Mouse (Mus musculus) T-helper 2 cell (primary cell): ENCODE data around the gene Vtn.

Experiments
- in situ Hi-C: fragments of 300-600 bp; cut with MboI, MseI; formaldehyde crosslinking; loops from one replicate; pipeline ENCODE4 v1.15.1; 2025; ENCODE audit warnings: high pct_unique_total_duplicates

Vtn gene

DNA sequence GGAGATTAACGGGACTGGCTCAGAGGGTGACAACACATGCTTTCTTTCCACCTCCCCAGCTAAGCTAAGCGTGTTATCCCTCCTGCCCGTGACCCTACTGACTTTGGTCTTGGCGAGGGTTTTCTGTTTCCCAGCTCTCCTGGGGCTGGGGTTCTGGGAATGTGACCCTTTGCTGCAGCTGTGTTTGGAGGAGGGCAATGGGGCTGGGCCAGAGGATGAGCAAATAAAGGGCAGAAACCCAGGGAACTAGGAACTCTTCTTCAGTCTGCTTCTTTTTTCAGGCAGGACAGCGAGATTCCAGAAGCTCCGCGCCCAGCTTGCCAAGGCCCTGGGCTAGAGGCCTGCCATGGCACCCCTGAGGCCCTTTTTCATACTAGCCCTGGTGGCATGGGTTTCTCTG is at the start of gene Vtn:
Gene Vtn, plus strand, starts transcription at position 88 of the 400 bp plus-strand sequence.
- in situ Hi-C loops, result no loop called here

DNA sequence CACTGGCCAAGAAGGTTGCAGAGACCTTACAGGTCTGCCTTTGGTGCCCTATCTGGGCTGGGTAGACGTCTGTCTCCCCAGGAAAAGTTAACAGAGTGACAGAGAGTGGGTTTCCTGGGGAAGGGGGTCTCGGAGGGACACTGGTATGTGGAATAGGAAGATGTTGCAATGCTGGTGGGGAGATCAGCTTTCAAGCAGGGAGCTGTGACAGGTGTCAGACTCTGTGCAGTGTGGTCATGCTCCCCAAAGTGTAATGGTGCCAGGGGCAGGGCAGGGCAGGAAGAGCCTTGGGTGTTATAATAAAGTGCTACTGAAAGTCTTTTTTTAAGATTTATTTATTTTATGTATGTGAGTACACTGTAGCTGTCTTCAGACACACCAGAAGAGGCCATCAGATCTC is 48.6 kb upstream of the Vtn start:
- in situ Hi-C loops, result no loop called here

DNA sequence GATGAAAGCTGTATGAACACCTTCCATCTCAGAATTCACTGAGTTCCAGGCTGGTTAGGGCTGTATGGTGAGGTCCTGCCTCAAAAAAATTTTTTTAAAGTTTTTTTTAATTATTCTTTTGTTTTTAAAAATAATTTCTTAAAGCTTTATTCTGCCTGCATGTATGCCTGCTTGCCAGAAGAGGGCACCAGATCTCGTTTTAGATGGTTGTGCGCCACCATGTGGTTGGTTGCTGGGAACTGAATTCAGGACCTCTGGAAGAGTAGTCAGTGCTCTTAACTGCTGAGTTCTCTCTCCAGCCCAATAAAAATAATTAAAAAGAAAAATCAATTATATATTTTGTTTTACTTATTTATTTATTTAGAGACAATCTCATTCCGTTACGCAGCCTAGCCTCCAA is 45.2 kb upstream of the Vtn start:
- in situ Hi-C loops, result no loop called here

DNA sequence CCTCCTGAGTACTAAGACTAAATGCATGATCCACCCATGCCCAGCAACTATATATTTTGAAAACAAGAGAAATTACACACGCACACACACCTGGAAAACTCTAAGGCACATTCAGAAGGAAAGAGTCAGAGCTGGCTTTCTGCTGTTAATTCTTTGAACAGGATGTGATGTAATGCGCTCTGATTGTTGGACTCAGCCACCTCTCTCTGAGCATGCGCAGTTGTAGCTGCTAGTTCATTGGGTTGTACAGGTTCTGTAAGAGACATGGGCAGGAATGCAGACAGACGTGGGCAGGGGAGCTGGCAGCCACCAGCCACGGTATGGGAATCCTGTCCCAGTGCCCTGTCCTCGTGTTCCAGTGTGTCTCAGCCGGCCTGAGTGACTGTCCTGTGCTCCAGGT is 44.6 kb upstream of the Vtn start:
- in situ Hi-C loops, result no loop called here

DNA sequence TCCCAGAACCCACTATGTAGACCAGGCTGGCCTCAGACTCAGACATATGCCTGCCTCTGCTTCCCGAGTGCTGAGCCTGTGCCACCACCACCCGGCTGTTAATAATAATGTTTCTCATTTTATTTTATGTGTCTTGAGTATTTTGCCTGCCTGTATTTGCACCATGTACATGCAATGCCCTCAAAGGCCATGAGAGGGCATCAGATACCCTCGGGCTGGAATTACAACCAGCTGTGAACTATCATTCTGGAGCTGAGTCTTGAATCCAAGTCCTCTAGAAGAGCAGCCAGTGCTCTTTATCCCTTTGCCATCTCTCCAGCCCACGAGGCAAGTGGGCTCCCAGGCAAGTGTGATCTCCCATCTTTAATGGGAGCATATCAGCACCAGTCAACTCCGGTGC is 43.6 kb upstream of the Vtn start:
- in situ Hi-C loops, result no loop called here

DNA sequence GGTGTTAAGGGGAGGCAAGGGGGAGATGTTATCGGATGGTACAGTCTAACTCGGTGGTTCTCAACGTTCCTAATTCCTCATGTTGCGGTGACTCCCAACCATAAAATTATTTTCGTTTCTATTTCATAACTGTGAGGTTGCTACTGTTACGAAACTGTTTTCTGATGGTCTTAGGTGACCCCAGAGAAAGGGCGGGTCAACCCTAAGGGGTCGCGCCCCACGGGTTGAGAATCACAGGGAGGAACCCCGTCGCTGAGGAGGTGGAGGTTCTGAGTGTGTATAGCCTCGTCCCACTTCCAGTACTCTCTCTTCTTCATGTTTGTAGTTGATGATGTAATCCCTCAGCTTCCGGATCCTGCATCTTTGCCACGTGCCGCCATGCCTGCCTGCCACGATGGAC is 40.2 kb upstream of the Vtn start:
- in situ Hi-C loops, result no loop called here

DNA sequence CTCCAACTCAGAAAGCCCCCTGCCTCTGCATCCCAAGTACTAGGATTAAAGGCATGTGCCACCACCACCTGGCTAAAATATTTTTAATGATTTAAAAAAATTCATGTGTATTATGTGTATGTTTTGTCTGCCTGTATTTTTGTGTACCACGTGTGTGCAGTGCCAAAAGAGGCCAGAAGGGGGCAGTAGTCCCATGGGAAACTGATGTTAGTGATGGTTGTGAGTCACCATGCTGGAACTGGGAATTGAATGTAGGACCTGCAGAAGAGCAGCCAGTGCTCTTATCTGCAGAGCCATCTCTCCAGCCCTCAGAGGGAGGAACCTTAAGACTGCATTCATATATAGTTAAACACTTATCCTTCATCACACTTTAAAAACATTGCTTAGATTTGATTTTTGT is 37.0 kb upstream of the Vtn start:
- in situ Hi-C loops, result no loop called here

DNA sequence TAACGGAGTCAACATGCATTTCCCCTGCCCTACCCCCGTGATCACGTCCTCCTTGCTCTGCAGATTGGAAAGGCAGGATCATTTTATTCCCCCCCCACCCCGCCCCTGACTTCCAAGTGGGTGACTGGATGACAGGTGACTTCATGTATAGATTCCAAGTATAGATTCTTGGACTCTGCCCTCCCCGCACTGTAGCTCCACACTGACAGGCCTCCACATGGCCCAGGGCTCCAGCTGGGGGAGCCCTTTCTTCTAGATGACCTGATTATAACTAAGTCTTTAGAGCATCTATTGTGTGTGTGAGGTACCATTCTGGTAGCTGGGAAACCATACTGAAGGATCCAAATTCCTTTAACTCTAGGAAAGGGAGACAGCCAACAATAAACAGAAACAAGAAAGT is 36.2 kb upstream of the Vtn start:
- in situ Hi-C loops, result no loop called here

DNA sequence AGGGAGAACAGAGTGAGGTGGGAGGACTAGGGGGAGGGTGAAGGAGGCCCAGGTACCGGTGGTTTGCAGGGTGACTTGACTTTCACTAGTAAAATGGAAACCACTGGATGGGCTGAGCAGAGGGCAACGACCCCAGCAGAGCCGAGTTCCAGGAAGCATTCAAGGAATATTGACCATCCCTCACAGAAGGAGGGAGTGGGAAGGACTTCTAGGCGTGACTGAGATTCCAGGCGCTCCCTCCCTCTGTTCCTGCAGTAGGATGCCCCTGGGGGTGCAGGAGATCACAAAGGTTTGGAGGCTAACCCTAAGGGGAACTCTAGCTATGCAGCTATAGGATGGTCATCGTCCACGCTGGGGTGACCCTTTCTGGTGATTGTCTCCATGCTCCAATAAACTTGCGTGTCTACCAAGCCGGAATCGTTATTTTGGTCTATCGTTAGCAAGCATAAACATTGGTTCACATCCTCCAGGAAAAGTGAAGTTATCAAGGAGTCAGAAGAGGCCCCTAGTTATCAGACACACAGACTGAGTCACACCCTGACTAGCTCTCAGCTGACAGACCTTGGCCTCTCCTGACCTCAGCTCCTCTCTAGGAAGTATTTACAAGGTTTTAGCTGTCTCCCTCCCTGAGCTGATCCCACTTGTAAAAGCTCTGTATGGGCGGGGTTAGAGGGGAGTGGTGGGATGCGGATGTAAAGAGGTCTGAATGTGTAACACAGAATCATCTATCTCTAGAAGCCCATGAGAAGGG is 35.4 kb upstream of the Vtn start:
- in situ Hi-C loops, result no loop called here

DNA sequence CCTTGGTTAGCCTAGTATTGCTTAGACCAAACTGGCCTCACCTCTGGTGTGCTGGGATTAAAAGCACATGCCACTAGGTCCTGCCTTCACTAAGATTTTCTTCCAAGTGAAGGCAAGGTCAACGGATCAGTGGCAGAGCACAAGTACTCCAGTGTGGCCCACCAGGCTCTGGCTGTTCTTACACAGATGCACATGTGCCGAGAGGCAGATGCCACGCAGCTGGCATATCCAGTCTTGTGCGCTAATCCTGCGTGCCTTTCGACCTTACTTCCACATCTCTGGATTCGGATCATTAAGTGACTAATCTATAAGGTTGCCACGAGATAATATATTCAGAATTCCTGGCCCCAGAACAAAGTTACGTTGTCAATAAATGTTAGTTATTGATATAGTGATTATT is 33.8 kb upstream of the Vtn start:
- in situ Hi-C loops, result no loop called here

DNA sequence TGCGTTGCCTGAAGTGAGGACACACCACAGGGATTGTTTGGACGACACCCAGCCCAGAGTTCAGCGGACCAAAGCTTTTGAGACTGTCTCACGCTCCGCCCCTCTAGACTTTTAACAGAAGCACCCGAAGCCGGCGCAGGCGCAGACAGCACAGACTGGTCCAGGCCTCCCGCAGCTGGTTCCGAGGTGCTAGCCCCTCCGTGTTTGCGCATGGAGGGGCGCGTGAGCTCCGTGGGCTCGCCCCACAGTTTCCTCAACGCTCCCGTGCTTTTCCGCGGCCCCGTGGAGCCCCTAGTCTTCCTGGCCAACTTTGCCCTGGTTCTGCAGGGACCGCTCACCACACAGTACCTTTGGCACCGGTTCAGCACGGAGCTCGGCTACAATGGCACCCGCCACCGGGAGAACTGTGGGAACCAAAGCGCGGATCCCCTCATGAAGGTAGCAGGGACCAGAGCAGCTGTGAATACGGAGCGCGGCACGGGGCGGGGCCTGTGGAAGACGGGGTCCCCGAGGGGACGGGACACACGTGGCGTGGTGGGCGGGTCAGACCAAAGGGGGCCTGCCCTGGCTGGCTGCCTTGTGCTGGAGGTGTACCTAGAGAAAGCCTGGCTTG is 33.2 kb upstream of the Vtn start, which contains the start of gene Slc46a1:
Gene Slc46a1, plus strand, starts transcription at position 130 of the 613 bp plus-strand sequence.
- in situ Hi-C loops, result no loop called here

DNA sequence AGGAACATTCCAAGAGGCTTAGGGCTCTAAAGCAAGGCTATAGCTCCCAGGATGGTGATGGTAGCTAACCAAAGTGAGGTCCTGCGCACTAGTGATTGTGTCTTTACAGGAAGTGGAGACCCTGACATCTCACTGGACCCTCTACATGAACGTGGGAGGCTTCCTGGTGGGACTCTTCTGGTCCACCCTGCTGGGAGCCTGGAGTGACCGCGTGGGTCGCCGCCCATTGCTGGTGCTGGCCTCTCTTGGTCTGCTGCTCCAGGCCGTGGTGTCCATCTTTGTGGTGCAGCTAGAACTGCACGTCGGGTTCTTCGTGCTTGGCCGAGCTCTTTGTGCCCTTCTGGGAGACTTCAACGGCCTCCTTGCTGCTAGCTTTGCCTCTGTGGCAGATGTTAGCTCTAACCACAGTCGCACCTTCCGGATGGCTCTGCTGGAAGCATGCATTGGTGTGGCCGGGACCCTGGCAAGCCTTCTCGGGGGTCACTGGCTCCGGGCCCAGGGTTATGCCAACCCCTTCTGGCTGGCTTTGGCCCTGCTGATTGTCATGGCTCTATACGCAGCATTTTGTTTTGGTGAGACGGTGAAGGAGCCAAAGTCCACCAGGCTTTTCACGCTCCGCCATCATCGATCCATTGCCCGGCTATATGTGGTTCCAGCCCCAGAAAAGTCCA is 32.5 kb upstream of the Vtn start:
- in situ Hi-C loops, result no loop called here

DNA sequence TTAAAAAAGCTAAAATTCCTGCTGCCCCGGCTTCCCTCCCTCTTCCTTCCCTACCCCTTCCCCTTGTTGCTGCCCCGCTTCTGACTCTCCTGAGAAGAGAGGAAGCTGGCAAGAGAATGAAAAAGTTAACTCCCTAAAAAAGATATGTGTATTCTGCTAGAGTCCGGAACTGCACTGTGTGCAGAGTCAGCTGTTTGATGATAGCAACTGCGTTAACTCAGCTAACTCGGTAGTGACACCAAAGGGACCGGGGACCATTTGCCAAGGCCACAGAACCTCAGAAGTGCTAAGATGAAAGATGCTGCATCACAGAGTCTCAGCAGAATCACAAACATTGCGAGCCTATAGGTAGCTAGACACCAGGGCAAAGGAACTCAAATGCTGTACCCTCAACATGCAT is 31.4 kb upstream of the Vtn start:
- in situ Hi-C loops, result no loop called here

DNA sequence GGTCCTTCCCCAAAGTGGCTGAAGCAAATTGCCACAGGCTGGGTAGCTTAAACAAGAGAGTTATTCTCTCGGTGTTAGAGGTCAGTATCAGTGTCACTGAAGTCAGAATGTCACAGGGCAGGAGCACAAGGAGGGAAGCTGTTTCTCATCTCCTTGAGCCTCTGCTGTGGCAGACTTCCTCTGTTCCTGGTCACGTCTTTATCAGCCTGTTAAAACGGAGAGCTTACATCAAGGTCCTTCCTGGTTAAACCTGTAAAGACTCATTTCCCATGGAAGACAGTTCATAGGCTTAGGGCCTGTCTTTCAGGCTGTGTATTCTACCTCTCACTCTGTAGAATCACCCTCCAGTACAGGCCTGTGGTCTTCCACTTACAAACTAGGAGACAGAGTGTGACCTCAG is 31.0 kb upstream of the Vtn start:
- in situ Hi-C loops, result no loop called here

DNA sequence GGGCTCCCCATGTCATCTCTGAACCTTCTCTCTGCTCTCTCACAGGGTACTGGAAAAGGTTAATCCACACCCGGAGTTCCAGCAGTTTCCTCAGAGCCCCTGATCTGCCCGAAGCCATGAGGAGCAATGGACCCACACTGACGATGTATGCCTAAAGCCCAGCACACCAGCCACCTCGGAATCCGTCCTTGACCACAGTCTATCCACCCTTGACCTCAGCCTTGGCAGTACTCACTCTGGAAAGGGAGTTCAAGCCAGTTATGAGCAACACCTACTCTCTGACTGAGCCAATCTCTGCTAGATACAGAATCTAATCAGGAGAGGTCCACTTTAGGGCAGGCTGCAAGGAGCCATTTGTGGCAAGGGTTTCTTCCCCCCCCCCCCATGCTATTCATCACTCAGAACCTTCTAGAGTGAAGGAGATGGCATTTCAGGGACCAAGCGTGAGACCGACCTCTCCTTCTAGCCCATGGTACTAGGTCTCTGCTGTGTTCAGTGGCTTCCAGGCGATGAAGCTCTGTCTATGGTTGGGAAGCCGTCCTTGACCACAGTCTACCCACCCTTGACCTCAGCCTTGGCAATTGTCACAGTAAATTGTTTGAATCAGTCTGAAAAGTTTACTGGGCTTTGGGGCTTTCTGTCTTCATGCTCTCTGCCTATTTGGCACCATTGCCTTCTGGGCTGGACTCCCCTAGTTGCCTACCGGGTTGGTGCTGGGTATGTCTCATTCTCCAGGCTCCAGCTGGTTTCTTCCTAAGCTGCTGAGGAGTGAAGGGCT is 27.4 kb upstream of the Vtn start:
- in situ Hi-C loops, result no loop called here

DNA sequence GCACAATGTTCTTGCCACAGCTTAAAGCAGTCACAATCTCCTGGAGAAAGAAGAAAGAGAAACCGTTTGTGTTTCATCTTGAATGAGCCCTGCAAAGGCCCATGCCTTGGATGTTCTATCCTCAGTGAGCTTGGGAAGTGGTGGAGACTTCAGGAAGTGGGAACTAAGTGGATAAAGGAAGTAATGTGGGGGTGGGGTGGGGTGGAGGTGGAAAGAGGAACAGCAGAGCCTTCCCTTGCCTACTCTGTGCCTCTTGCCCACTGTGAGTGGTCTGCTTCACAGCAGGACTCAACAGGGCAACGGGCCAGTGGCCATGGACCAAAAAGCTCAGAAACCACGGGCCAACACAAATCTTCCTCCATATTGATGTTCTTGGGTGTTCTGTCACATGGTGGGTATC is 23.6 kb upstream of the Vtn start:
- in situ Hi-C loops, result no loop called here

DNA sequence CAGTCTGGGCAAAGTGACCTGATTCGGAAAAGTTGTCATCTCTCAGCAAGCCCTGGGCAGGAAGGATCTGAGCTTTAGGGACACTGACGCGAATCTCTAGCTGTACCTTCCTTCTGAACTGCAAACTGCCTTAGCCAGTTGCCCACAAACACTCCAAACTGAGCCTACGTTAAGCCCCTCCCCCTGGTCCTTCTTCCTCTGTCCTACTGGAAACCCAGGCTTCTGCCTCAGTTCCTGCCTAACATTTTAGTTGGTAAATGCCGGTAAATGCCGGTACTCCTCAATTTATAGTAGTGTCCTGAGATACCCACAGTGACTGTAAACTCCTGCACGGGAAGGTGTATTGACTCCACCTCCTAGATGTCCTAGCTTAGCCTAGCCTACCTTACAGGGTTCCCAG is 15.3 kb upstream of the Vtn start:
- in situ Hi-C loops, result no loop called here

DNA sequence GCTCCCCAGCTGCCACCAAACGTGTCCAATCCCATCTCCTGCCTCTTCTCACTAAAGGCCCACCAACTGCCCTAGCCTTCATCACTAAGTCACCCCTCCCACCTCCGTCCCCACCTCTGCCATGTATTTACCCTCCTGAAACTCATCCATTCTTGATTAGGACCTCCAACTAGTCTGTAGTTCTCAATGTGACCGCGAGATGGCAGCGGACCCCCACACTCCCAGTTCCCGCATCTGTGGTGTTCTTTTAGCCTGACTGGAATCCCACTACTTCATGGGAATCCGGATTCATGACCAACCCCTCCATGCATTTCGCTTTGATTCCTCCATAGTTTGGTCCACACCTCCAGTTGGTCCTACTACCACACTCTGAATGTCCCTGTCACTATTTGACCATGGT is 10.7 kb upstream of the Vtn start:
- in situ Hi-C loops, result no loop called here

DNA sequence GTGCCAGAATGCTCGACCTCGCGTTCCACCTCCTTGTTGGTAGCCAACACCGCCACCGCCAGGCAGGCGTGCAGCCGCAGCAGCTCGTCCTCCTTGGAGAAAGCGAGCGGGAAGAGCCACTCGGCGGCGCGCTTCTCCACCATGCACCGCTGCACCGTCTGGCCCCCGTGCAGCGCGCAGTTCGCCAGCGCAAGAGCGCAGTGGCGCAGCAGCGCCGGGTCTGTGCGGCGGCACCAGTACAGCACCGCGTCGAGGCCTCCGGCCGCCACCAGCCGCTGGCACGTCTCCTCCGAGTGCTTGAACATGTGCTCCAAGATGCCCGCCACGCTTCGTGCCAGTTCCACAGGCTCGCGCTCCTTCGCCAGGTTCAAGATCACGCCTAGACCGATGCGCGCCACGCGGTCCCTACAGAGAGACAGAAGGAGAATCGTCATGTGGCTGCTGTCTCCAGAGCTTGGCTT is 8.1 kb upstream of the Vtn start:
- in situ Hi-C loops, result no loop called here

DNA sequence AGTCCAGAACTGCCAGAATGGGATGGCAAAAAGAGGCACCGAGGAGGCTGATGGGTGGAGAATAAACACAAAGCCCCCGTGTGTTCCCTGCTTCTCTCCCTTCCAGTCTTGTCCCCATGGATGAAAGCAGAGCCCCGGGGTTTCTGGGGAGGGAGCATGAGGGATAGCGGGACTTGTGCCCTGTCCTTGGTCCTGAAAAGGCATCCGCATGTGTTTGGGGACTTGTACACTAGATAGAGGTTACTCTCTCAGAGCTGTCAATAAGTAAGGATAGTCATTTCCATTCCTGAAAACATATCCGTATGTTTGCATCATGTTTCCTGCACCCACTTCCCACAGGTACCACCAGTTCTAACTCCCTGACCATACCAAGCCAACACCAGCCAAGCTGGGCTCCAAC is 3.0 kb upstream of the Vtn start:
- in situ Hi-C loops, result no loop called here

DNA sequence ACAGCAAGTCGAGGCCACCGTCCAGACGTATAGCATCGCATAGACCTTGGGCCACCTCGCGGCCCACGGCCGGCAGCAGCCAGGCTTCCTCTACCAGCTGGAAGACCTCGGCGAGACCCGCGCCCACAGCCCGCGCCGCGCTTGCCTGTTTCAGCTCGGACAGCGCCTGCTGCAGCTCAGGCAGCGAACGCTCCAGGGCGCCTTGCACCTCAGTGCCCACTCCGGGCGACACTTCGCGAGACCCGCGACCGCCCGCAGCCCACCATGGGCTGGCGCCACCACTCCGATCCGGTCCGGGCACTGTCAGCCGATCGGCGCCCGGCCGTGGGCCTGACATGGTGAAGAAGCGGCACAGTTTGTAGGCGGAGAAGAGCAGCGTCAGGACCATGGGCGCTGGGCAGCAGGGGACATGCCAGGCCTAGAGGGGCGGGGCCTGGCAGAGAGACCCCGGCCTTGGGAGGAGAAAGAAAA is 1.8 kb upstream of the Vtn start:
- in situ Hi-C loops, result no loop called here
